Mouse (Mus musculus) hindbrain, embryonic 10.5 days (tissue): Measurements from ENCODE around the gene Tab1. TPM values are rescaled to one million over a fixed set of nuclear protein-coding genes. Genes with fewer than 3 reads are reported as not detected.

ENCODE experiments used
- DNase-seq: peaks from one replicate; pipeline ENCODE4 v3.0.0-alpha.2; 2017; ENCODE audit warnings: low spot score
- H3K27ac ChIP-seq: fragments of 300-500 bp; sonication (generic); 2 replicates; pipeline ENCODE4 v1.5.1; 2016; ENCODE audit warnings: mild to moderate bottlenecking, moderate library complexity
- H3K27me3 ChIP-seq: fragments of 300-500 bp; sonication (generic); 2 replicates; pipeline ENCODE4 v1.6.1; 2016; ENCODE audit warnings: mild to moderate bottlenecking; ENCODE audit not compliant: poor library complexity, insufficient read depth, severe bottlenecking
- H3K36me3 ChIP-seq: fragments of 300-500 bp; sonication (generic); 2 replicates; pipeline ENCODE4 v1.6.1; 2016; ENCODE audit warnings: mild to moderate bottlenecking, moderate library complexity
- H3K4me1 ChIP-seq: fragments of 300-500 bp; sonication (generic); replicated peaks from 2 replicates; pipeline ENCODE4 v1.6.1; 2016; ENCODE audit warnings: mild to moderate bottlenecking
- H3K4me3 ChIP-seq: fragments of 300-500 bp; sonication (generic); 2 replicates; pipeline ENCODE4 v1.5.1; 2016; ENCODE audit warnings: mild to moderate bottlenecking, moderate library complexity
- H3K9me3 ChIP-seq: fragments of 300-500 bp; sonication (generic); 2 replicates; pipeline ENCODE4 v1.6.1; 2016; ENCODE audit warnings: mild to moderate bottlenecking, moderate library complexity
- WGBS: fragments of 180-500 bp; shearing (Covaris S2); methylation state at CpG from one replicate; pipeline ENCODE4 v1.1.7; 2016; 5-methylcytosine and 5-hydroxymethylcytosine counted together
- polyA plus RNA-seq: library from polyadenylated mRNA; unstranded; fragments of >200 nt; fragmentation: Nextera tagmentation; extraction: Ambion mirVana; gene quantifications from 2 replicates; pipeline ENCODE4 v1.2.1, GENCODE M21; 2016

Tab1 gene
- polyA plus RNA-seq, 1 experiment from 2014 or later = 42.8 TPM

DNA sequence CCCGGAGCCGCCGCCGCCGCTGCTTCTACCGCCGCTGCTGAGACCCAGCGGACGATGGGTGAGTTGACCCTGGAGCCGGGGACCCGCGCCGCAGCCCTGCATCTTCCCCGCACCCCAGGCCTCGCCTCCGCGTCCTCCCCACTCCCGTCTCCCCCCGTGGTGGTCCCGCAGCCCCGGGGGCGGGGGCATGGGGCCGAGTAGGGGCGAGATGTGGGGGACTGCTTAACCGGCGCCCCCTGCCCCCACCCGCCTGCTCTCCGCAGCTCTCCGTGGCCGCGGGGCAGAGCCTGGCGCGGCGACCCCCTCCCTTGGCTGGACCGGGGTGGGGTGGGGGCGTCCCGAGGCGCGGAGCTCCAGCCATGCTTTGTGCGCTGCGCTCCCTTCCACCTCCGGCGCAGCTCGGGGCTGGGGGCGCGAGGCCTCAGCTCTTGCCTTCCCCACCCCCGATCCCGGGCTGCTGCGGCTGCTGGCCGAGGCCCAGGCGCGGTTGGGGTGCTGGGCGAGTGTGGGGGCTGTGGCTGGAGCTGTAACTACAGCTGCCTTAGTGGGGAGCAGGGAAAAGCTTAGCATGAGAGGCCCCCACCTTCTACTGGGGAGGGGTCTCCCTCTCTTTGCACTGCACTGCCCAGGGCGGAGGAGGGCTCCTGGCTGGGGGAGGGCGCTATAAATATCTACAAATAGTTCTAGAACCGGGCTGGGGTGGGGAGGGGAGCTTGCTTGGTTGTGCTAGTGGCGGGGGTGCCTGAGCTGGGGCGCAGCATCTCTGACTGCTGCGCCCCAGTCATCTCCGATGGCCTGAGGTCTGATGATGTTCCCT is 41.1 kb downstream of the Tab1 start:
- Histone ChIP-seq H3K4me1 (peaks cover 62% of the 10 kb centered on the region), H3K27me3 (peaks cover 14% of the 10 kb centered on the region)
- WGBS = 1% methylated on average over 59 of the region's 60 CpGs

DNA sequence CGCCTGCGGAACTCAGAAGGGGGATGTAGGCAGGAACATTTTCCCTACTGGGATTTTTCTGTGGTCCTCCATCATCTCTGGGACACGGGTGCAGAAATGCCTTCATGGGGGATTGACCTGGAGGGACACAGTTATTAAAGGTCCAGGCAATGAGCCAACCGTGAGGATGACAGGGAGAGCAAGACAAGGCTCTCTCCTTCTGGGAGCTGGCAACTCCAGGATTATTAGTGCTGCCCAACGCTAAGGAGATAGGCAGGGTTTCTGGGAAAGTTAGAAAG is 41.6 kb downstream of the Tab1 start:
- no peaks in the 10 kb centered on the region for H3K36me3 ChIP-seq
- 8% methylated on average over 5 of the region's 5 CpGs for WGBS
- DNase-seq = no peak
- peak overlapping the region; percentile 98 for H3K27ac ChIP-seq
- H3K27me3 ChIP-seq = peaks cover 14% of the 10 kb centered on the region
- H3K4me1 ChIP-seq = peaks cover 60% of the 10 kb centered on the region
- H3K4me3 ChIP-seq = peak overlapping the region; percentile 97
- H3K9me3 ChIP-seq = no peaks in the 10 kb centered on the region

More for the DNA sequence above, 41.1 kb downstream of the Tab1 start:
- Histone ChIP-seq H3K9me3 (no peaks in the 10 kb centered on the region), H3K4me3 (peak overlapping the region; percentile 97), H3K27ac (peak overlapping the region; percentile 98), H3K36me3 (no peaks in the 10 kb centered on the region)
- peak; percentile 54 for DNase-seq

DNA sequence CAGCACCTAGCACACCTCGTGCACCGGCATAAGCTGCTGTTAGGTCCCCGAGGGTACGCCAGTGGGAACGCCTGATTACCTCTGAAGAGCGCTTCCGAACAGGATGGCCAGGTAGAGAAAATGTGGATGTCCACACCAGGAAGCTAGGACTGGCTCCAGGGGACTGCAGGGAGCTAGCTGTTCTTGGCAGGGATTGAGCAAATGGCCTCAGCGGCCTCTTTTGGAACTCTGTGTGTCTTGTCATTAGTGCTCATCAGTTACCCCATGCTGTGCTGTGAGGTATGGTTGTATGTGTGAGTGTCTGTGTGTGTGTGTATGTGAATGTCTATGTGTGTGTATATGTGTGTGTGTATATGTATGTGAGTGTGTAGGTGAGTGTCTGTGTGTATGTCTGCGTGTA is 42.4 kb downstream of the Tab1 start:
- H3K4me1 ChIP-seq = peaks cover 64% of the 10 kb centered on the region
- H3K27ac ChIP-seq = no peak overlapping the region
- DNase-seq = no peak
- H3K9me3 ChIP-seq = no peaks in the 10 kb centered on the region
- 0 out of 2 replicates have a peak, but pooled peaks cover under 1% of the 10 kb centered on the region for H3K36me3 ChIP-seq
- peaks cover 9% of the 10 kb centered on the region for H3K27me3 ChIP-seq
- WGBS = 79% methylated on average over 9 of the region's 9 CpGs
- peak overlapping the region; percentile 97 for H3K4me3 ChIP-seq

DNA sequence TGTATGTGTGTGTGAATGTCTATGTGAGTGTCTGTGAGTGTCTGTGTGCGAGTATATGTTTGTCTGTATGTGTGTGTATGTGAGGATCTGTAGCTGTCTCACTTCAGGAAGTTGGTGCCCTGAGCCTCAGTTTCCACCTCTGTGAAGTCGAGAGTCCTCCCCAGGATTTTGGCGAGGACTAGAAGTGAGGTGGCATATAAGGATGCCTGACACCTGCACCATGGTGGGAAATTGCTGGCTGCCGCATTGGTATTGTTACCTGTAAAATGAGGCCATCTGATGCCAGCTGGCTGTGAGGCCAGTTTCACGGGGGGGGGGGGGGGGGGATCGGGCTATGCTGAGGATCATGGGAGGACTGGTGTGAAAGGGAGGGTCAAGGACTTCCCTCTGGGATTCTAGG is 42.8 kb downstream of the Tab1 start:
- Histone ChIP-seq H3K27me3 (peaks cover 5% of the 10 kb centered on the region), H3K4me1 (peaks cover 60% of the 10 kb centered on the region), H3K9me3 (no peaks in the 10 kb centered on the region), H3K36me3 (peaks cover 5% of the 10 kb centered on the region), H3K27ac (no peak overlapping the region), H3K4me3 (peak overlapping the region; percentile 97; the same call in 1 of the 2 replicates)
- 75% methylated on average over 6 of the region's 6 CpGs for WGBS
- no peak for DNase-seq

DNA sequence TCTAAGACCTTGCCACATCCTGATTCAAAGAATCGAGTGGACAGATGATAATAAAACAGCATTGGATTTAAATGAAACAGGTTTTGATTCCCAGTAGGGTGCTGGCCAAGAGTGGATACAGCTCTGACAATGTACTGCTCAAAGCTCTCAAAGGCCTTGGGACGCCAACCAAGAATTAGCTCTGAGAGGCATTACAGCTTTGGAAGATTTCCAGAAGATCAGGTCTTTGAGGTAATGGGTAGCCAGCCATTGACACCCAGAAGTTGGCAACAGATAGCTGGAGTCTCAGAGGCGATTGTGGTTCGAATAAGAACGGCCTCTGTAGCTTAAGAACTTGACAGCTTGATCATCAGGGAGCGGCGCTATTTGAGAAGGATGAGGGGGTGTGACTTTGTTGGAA is 48.6 kb downstream of the Tab1 start:
- H3K4me1 ChIP-seq = peaks cover 12% of the 10 kb centered on the region; the same call in 1 of the 2 replicates
- H3K9me3 ChIP-seq = no peaks in the 10 kb centered on the region
- DNase-seq = no peak
- no peaks in the 10 kb centered on the region for H3K27me3 ChIP-seq
- no peak overlapping the region for H3K27ac ChIP-seq
- WGBS = 96% methylated on average over 7 of the region's 7 CpGs
- no peak overlapping the region for H3K4me3 ChIP-seq
- H3K36me3 ChIP-seq = peaks cover 21% of the 10 kb centered on the region

DNA sequence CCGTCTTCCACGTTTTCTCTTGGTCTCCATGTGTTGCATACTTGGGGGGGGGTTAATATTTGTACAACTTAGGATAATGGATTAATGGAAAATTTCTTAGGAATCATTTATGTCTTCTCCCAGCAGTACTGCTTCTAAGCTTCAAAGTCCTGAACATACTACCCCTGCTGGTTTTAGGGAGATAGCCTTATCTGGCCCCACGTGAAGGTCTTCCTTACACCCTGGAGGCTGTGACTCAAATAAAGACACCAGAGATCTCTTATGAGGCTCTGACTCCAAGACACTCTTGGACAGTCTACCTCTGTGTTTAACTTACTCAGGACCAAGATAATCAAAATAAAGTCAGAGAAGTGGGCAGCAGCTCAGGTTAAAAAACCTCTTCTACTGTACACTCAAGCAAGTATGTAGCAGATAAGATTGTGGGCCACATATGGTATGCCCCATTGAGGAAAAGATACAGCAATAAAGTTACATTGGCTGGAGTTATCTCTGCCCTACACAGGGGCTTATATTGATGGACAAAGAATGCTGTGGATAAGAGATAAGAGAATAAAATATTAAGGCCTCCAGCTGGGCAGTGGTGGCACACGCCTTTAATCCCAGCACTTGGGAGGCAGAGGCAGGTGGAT is 49.3 kb downstream of the Tab1 start:
- H3K27ac ChIP-seq = no peak overlapping the region
- H3K36me3 ChIP-seq = peaks cover 21% of the 10 kb centered on the region
- no peaks in the 10 kb centered on the region for H3K27me3 ChIP-seq
- DNase-seq = no peak
- H3K9me3 ChIP-seq = no peaks in the 10 kb centered on the region
- H3K4me1 ChIP-seq = peaks cover 8% of the 10 kb centered on the region; the same call in 1 of the 2 replicates
- H3K4me3 ChIP-seq = no peak overlapping the region
- 95% methylated on average over 4 of the region's 4 CpGs for WGBS

DNA sequence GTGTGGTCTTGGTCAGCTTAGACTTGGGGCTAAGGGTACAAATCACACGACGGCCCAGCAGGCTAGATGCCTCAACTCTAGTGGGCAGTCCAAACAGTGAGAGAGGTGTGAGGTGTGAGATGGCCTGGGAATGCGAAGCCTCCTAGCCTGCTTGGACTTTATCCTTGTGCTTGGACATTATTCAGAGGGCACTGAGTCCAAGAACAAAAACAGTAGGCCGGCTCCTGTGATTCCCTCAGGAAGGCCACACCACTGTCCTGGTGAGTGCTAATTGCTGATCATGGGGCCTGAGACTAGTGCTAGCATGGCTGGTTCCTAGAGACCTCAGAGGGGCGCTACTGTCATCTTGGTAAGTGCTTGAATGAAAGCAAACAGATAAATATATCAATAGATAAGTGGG is 56.0 kb downstream of the Tab1 start:
- H3K27ac ChIP-seq = no peak overlapping the region
- no peaks in the 10 kb centered on the region for H3K36me3 ChIP-seq
- peaks cover 35% of the 10 kb centered on the region for H3K4me1 ChIP-seq
- no peaks in the 10 kb centered on the region for H3K9me3 ChIP-seq
- H3K4me3 ChIP-seq = no peak overlapping the region
- DNase-seq = no peak
- WGBS = 78% methylated on average over 5 of the region's 5 CpGs
- no peaks in the 10 kb centered on the region for H3K27me3 ChIP-seq

DNA sequence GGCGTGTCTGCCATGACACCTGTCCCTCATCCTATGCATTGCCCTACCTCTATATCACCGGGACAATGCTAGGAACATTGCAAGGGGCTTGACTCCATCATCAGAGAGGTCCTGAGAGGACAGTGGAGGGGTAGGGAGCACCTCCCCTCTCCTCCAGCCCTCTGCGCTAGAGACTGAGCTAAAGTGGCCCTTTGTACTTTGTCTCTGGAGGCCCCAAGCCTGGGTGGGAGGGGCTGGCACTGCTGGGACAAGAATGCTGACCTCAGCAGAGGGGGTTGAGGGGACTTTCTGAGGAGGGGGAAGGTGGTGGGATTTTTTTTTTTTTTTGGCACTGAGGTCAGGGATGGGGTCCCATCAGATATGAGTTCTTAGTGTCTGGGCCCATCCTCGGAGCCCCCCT is 57.1 kb downstream of the Tab1 start:
- no peaks in the 10 kb centered on the region for H3K27me3 ChIP-seq
- H3K4me1 ChIP-seq = peaks cover 38% of the 10 kb centered on the region
- no peaks in the 10 kb centered on the region for H3K9me3 ChIP-seq
- WGBS = 61% methylated on average over 4 of the region's 4 CpGs
- no peaks in the 10 kb centered on the region for H3K36me3 ChIP-seq
- H3K27ac ChIP-seq = 0 out of 2 replicates have a peak overlapping the region, but pooled peaks have one; percentile 12
- no peak overlapping the region for H3K4me3 ChIP-seq
- DNase-seq = no peak

DNA sequence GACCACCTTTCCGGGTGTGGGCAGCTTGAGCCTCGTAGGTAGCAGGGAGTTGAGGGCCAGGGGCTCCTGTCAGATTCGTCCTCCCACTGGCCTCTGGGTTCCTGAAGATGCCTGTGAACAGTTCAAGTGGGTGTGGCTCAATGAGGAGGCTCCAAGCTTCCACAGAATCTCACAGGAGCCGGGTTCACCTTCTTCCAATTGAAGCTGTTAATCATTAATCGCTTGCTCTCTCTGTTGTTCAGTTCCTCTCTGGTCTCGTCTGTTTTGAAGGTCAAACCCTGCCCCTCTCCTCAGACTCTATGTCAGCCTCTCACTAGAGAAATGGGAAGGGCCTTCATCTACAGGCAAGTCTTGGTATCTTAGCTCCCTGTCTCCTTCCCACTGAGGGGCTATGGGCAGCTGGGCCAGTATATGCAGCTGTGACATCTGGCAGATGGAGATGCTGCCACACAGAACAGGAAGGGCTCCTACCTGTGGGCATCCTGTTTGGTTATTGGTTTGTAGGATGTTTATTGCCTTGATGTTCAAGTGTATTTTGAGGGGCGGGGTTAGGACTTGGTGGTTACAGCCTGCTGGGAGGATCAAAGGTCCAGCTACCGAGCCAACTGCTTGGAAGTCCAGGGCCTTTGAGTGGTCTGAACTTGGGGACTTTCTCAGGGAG is 58.8 kb downstream of the Tab1 start:
- 73% methylated on average over 8 of the region's 8 CpGs for WGBS
- Histone ChIP-seq H3K9me3 (no peaks in the 10 kb centered on the region), H3K27ac (no peak overlapping the region), H3K36me3 (0 out of 2 replicates have a peak, but pooled peaks cover 5% of the 10 kb centered on the region), H3K4me3 (no peak overlapping the region), H3K4me1 (peaks cover 38% of the 10 kb centered on the region), H3K27me3 (no peaks in the 10 kb centered on the region)
- no peak for DNase-seq

DNA sequence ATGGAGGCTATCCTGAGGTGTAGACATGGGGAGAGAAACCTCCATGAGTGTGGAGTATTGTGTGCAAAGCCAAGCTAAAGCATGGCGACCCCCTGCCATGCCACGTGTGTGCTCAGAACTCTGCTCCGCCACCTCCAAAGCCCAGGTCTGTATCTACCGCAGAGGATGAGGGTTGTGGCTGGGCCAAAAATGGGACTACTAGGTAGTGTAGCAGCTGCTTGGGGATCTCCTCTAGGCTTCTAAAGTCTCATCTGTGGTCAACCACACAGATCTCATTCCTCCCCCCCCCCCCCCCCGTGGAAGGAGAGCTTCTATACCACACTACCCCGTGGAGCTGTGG is 59.3 kb downstream of the Tab1 start:
- 0 out of 2 replicates have a peak, but pooled peaks cover 7% of the 10 kb centered on the region for H3K36me3 ChIP-seq
- H3K27ac ChIP-seq = no peak overlapping the region
- 92% methylated on average over 6 of the region's 6 CpGs for whole genome bisulfite sequencing
- DNase-seq = no peak
- no peaks in the 10 kb centered on the region for H3K27me3 ChIP-seq
- peaks cover 38% of the 10 kb centered on the region for H3K4me1 ChIP-seq
- H3K9me3 ChIP-seq = no peaks in the 10 kb centered on the region
- no peak overlapping the region for H3K4me3 ChIP-seq

DNA sequence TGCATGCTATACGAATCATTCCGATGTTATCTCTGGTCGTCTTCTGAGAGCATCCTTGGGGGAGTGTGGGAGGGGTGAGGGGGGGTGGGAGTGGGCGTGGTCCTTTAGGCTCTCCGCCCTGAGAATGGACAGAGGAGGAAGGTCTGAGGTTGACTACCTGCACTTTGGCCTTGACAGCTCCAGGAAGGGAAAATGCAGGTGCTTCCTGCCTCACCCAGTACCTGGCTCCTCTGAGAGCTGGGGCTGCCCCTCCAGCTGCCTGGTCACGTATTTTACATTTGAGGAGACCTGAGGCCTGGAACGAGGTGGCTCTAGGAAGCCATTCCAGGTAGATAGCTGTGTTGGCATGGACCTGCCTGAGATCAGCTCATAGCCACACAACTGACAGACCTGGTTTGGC is 59.9 kb downstream of the Tab1 start:
- DNase-seq = no peak
- peaks cover 1% of the 10 kb centered on the region; the same call in 1 of the 2 replicates for H3K9me3 ChIP-seq
- 0 out of 2 replicates have a peak, but pooled peaks cover 13% of the 10 kb centered on the region for H3K36me3 ChIP-seq
- WGBS = 89% methylated on average over 7 of the region's 7 CpGs
- H3K4me1 ChIP-seq = peaks cover 38% of the 10 kb centered on the region
- no peak overlapping the region for H3K4me3 ChIP-seq
- no peaks in the 10 kb centered on the region for H3K27me3 ChIP-seq
- no peak overlapping the region for H3K27ac ChIP-seq

DNA sequence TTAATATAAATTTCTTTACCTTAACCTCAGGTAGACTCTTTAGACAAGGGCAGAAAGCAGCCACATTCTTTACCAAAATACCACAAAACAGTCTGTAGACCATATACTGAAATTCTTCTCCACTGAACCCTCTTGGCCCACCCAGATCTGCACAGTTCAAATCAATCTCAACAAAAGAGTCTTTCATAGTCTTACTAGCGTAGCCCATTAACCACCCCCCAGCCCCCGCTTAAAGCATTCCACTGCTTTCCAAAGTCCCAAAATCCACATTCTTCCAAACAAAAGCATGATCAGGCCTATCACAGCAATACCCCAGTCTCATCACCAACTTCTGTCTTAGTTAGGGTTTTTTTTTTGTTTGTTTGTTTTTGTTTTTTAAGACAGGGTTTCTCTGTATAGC is 66.6 kb downstream of the Tab1 start:
- H3K36me3 ChIP-seq = peaks cover 16% of the 10 kb centered on the region; the same call in 1 of the 2 replicates
- no peak overlapping the region for H3K27ac ChIP-seq
- no peaks in the 10 kb centered on the region for H3K27me3 ChIP-seq

More for the DNA sequence above, 66.6 kb downstream of the Tab1 start:
- no peak overlapping the region for H3K4me3 ChIP-seq
- no peak for DNase-seq
- WGBS = 62% methylated on average over 2 of the region's 2 CpGs
- 0 out of 2 replicates have a peak, but pooled peaks cover 4% of the 10 kb centered on the region for H3K4me1 ChIP-seq
- peaks cover 8% of the 10 kb centered on the region for H3K9me3 ChIP-seq
